Mouse (Mus musculus) urinary bladder, postnatal 36 days (tissue): ENCODE results near the gene Hao2.

Source experiments
- DNase-seq, 2 experiments: peaks; one replicate each; pipeline ENCODE4 v3.0.0; 2022; ENCODE audit warnings: low spot score in 2 of 2, mixed read lengths in 1 of 2

The Hao2 gene

DNA sequence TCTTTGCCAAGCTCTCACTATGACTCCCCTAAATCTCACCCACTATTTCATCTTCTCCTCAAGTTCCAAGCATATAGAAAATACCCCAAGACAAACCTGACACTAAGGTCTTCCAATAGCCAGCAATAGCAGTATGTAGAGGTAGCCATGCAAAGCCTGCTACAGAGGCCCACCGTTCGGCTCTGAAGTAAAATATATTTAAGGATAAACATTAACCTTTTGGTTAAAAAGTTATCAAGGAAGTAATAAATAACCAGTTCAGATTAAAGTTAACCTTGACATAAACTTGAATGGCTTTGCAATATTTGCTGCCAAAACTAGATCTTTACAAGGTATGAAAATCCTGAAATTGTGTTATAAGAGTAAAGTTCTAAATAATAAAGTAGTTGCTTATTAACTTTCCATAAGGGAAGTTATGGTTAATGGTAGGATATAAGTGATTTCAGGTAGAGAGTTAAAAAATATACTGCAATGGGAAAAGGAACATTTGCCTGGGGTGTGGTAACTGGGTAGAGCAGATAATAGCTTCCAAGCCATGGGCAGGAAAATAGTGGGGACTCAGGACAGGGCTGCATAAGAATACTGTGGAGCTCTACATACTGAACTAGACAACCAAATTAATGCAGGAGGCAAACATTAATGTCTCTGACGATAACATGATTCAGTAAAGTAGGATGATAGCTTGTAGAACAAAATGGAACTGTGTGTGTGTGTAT lies at the start of gene Hao2:
Gene Hao2 (minus strand): TSS at position 183 of the 716 bp plus-strand sequence.
- DNase-seq = no peak

DNA sequence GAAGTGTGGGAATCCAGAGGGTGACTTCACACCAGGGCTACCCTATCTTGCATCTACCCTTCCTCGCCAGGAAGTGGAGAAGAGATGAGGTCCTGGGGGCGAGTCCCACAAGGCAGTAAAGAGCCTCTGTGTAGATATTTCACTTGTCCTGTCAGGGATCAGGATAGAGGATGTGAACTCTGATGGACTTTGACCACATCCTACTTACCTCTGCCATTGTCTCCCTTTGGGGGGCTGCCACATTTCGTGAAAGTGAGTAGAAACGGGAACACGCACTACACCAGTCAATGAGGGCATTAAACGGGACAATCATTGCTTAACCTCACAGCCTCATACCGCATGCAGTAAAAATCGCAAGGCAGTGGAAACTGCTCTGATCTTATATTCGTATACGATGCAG lies 48.6 kb upstream of the Hao2 start:
- no peak for DNase-seq

DNA sequence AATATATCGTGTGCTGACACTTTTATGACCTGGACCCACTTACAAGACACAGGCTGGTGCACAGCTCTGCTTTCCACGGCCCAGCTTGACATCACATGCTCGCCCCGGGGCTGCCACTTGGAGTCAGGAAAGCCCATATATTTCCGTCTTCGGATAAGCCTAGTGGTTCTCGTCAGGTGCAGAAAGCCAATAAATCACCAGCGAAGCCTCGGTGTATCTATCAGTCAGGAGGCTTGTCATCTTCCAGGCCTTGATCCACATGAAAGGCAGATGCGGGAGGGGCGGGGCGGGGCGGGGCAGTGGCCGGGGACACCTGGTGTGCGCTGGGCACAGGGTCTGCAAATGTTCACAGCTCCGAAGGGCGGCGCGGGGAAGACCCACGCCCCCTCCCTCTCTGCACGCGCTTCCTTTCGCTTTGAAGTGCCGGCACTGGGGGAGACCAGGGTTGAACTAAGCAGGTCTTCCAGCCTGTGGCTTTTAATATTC lies 48.1 kb upstream of the Hao2 start:
- DNase-seq = no peak

DNA sequence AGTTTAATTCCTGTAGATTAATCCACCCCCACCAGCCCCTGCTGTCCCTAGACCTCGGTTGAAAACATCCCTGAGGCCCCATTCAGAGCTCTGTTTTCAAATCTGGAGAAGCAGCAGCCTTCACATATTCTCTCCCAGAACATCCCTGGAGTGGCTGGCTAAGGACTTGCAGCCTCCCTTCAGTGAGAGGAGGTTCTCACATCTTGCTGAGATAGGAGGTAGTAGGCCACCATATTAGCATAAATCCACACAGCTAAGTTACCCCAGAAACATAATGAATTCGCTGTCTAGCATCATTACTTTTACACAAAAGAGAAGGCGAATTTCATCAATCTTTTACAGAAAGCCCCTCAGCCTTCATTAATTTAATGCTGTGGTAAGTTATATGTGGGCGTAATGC lies 47.2 kb upstream of the Hao2 start:
- DNase-seq = no peak

DNA sequence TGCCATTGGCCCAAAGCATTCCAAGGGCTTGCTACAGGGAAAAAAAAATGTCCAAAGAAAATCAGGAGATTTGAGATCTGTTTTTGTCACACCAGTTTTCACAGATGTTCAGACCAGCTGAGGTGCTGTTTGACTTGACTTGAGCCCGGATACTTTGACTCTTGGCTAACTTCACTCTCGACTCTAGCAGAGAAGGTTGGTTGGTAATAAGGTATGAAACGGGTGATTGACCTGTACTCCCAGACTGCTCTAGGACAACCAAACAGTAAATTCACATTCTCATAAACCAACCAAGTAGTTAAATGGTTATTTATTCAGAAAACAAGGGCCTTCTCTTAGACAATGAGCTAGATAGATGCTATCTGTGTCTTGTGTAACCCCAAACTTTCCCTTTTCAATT lies 43.4 kb upstream of the Hao2 start:
- no peak for DNase-seq

DNA sequence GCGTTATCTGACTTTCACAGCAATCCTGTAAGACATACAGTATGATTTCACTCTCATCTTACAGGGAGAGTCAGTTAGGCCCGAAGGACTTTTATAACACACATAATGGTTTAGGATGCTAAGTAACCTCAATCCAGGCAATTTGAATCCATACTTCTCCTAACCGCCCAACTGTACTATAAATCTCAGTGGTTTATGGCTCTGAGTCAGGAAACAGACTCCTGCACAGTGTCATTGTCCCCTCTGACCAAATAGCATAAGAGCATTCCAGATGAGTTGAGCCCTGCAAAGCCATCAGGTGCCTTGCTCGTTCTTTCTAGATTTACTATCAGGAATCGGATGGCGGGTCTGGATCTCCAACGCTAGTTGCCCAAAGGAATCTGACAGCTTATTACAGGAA lies 41.6 kb upstream of the Hao2 start:
- no peak for DNase-seq

DNA sequence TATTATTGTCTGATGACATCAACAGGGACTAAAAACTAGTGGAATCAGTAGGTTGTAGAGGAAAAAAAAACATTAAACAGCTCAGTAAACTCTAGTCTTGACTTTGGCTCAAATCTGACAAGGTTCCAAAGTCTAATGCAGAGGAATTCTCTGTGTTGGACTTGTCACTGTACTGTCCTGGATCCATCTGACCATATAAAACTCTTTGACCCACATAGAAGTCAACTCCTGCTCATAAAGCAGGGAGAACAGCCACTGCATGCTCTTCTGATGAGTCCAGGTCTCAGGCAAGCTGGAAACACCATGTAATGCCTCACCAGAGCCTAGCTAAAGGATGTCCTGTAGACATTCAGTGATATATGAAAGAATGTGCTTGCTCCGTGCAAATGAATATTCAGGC lies 41.0 kb upstream of the Hao2 start:
- no peak for DNase-seq

DNA sequence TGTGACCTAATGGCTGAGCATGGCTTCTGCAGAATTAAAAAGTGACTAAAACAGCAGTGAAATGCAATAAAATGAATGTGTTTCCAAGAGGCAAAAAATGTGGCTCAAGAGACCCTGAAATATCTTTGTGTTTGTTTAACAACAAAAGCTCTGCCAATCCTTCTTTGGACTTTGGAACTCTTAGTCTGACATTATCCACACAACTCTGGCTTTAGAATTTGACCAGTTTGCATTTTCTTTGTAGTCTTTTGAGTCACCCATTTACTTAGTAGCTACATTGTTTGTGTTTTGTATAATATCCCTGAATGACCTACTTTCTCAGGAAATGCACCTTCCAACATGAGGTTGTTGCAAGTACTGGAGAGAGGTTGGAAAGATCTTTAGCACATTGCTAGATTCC lies 39.4 kb upstream of the Hao2 start:
- DNase-seq = no peak

DNA sequence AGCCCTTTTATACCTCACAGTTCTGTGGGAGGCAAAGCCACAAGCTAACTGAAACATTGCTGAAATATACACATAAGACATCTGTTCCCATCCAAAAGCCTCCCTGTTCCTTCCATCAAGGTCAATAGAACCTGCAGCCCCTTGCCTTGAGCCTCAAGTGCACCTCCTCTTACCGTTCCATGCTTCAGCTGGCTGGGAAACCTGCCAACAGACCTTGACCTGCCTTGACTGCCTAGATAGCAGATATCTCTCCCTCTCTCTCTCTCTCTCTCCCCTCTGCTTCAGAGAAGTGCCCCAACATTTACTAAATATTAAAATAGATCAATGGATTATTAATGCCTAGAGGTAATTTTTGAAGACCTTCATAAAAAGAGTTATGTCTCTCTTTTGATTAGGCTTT lies 38.8 kb upstream of the Hao2 start:
- DNase-seq = no peak

DNA sequence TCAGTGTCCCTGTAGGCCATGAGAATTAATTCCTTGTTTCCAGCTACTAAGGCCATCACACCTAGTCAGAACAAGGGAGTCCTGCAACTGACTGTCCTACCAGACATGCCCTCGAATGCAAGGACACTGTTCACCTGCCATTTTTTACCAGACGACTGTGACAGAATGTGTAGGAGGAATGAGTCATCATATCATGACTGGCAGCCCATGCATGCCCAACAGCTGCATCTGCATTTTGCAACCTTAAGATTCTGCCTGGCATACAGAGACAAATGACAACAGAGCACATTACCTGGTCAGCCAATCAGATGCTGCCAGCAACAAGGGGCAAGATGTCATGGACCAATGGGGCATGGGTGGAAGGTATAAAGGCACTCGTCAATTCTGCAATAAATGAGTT lies 27.4 kb upstream of the Hao2 start:
- DNase-seq = no peak

DNA sequence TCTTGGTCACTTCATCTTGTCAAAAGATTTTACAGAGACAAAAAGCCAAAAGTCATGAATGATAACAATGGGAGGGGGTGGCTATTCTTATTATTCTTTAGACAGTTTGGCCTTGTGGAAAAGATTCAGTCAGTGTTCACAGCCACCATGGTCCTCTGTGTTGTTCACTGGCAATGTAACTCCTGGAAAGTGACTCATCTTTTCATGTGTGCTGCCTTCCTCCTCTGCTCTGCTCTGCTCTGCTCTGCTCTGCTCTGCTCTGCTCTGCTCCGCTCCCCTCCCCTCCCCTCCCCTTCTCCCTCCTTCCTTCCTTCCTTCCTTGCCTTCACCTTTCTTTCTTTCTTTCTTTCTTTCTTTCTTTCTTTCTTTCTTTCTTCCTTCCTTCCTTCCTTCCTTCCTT lies 24.2 kb upstream of the Hao2 start:
- DNase-seq = no peak

DNA sequence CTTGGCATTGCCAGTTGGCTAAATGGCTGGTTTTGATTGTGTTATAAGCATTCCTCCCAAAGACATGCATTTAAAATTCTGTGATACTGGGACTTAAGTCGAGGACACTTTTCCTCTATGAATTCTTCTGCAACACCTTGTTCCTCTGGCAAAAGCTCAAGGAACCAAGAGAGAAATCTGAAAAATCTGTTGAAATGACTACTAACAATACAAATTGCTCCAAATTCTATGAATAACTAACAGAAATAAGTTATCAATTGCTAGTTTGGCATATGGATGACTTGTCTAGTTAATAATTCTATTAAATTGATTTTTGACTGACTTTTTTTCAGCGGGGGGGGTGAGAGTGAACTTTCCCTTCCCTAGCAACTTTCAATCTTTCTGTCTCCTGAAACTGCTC lies 23.8 kb upstream of the Hao2 start:
- DNase-seq = no peak

DNA sequence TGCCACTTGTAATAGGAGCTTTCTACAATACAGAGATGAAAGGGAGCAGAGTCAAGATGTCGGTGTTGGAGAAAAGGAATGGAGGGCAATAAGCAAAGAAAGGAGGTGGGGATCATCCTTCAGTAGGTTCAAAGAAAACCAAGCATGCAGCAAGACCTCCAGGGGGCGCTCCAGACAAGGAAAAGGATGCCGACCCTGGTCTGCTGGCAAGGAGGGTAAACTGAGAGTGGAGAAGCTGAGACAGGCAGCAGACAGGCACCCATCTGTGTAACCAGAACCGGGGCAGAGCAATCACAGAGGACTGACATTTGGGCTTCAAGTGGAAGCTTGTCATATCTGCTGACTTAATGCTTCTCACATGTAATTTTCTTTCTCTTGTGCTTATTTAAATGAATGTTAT lies 22.6 kb upstream of the Hao2 start:
- DNase-seq = peak; percentile 34 to 46

DNA sequence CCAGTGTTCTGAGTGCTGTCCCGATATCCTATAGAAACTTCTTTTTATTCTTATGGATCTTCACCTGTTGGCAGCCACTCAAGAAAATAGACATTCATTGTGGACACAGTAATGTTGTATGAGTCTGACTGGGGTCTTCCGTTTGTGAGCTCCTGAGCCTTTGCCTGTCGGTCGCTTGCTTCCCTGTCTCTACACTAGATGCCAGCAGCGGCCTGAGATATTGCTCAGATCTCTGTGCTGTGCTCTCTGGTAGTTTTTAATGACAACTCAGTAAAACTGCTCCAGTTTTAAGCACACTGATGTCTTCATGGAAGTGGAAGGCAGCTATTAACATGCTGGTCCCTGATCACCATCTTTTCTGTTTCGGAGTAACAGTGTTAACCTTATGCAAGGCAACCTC lies 20.6 kb upstream of the Hao2 start:
- no peak for DNase-seq

DNA sequence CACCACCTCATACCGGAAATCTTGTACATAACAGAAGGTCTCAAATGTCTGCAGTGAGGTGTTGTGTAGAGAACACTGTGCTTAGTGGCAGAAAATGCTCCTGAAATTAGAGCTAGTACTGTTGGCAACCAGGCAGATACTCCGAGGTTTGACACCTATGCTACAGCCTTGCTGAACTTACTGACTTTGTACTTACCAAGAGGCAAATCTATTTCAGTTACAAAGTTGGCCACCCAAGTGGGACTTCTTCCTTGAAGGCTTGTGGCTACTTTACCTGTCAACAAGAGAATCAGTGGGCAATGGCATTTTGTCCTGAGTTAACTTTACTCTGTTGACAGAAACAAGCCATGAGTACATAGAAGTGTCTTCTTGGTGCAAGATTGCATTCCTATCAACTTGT lies 4.6 kb upstream of the Hao2 start:
- DNase-seq = no peak

DNA sequence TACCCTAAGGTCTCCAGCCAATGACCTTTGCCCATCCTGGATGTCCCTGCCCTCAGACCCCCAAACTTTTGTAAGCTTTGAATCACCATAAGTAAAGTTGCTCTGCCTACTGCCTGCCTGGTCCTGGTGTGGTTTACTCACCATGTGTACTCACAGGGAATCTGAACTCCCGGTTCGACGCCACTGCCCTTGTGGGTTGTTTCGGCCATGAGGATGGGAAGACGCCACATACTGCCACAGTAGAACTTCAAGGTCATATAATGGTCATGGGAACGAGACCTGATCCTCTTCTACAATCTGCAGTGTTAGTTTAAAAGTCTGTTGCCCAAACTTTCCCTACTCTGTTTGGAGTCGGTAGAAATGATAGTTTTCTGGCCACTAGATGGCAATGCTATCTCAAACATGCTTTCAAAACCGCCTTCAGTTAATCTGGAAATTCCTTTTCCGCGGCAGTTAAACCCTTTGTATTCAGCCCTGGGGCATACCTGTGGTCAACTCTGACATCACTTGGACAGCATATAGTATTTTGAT lies 2.1 kb upstream of the Hao2 start:
- no peak for DNase-seq

DNA sequence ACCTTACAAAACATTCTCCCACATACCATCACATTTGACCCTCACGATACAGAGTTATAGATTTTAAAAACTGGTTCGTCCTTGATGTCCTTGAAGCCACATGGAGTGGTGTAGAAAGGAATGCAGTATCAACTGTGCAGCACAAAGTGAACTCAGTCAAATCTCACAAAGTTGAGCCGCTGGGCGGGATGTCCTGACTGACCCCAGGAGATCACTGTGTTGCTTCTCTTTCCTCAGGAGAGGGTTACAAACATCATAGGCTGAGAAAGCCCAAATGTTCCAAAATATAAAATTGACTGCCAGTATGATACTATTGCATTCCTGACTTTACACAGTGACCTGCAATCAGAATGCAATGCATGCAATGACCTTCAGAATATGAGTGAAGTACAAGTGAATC lies 2.6 kb downstream of the Hao2 start:
- DNase-seq = no peak

DNA sequence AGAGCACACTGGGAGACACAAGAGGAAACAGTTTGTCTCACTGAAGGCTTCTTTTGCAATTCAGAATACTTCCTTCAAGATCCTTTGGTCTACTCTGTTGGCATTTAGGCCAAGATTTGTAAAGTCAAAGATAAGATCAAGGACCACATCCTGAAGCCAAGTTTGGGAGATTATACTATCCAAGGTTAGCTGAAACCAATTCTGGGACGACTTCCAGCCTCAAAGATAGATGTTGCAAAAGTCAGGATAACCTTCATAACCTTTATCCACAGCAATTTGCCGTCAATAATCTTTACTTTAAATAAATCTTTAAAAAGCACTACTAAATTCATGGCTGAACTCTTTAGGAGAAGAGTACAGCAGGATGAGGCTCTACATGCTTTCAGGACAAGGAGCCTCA lies 4.8 kb downstream of the Hao2 start:
- DNase-seq = no peak

DNA sequence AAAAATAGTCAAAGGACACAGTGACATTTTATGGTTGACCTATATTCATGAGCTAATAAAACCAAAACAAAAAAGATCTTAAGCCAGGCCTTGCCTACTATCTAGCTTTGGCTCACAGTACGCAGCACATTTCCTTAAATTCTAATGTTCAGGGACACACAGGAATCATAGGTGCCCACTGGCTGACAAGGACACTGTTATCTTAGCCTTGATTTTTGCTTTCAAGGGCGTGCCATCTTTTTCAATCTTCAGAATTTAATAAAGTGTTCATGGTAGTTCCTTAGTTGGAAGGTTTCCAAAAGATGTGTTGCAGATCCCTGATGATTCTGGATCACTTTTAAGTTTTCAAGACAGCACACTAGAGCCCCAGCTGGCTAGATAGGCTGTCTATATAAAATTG lies 12.2 kb downstream of the Hao2 start:
- no peak for DNase-seq

DNA sequence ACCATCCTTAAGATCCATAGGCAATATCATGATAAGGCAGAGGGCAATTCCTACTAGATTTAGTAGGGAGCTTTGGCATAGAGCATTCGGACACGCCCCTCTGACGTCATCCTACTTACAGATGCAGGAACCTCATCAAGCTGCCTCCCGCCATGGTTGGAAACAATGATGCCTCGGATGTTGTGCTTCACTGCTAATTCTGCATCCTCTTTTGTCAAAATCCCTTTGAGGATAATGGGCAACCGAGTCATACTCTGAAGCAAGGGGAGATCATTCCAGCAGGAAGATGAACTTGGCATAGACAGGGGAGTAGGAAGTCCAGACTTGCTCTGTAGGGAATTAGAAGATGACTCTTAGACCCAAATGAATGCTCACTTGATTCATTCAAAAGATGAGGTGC lies 12.8 kb downstream of the Hao2 start:
- no peak for DNase-seq

DNA sequence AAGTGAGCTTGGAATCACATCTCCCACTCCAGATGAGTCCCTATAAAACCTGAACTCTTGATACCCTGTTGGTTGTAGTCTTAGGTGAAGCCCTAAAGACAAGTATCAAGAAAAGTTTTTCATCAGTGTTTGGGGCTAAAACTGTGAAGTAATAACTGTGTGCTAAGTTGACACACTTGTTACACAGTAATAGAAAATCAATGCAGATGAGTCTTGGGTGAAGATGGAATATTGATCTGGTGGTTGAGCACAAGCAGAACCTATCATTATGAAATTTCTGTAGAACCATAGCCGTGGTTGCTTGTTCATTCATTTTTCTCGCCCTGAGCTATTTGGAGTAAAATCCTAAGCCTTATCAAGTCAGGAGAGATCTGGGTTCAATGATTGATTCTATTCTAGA lies 24.8 kb downstream of the Hao2 start:
- no peak for DNase-seq

DNA sequence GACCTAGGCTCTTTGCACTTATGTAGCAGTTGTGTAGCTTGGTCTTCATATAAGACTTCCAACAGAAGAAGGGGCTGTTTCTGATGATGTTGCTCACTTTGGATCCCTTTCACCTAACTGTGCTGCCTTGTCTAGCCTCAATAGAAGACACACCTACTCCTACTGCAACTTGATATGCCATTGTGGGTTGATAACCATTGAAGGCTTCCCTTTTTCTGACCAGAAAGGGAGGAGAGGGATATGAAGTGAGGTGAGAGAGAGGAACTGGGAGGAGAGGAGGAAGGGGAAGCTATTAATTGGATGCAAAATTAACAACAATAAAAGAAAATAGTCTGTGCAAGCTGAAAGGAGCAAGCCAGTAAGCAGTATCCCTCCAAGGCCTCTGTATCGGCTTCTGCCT lies 30.2 kb downstream of the Hao2 start:
- no peak for DNase-seq

DNA sequence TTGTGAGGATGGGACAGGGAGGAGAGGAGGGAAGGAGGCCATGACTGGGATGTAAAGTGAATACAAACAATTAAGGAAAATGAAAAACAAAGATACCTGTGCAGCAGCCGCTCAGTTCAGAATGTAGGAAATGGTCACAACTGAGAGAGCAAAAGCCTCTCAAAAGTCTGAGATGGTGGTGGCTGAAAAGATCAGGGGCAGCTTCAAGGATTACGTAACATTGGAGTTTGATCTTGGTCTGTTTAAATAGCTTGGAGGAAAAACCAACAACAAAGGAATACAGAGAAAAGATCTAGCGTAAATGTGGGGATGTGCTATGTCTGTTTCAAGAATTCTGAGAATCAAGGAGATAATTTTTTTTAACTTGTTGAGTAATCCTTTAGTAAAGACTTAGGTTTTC lies 33.5 kb downstream of the Hao2 start, which contains the start of gene Hsd3b1:
Gene Hsd3b1 (minus strand): TSS at position 219 of the 400 bp plus-strand sequence.
- no peak for DNase-seq

DNA sequence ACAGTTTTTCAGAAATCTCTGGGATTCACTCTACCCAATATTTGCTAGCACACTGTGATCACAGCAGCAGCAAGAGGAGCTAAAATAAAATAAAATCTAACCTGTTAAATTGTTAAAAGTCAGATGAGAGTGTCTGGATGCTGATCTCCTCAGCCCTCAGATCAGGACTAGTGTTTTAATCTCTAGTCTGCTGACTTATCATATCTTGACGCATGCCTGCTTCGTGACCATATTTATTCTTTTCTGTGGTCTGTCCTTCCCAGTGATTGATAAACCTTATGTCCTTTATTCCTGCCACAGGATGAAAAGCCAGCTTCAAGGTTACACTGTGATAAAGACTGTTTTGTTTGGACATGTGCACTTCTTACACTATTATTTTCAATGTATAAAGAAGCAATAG lies 35.0 kb downstream of the Hao2 start:
- no peak for DNase-seq
